Comparison of ENCODE assay signal across 14 mouse cellular contexts in the genomic region with DNA sequence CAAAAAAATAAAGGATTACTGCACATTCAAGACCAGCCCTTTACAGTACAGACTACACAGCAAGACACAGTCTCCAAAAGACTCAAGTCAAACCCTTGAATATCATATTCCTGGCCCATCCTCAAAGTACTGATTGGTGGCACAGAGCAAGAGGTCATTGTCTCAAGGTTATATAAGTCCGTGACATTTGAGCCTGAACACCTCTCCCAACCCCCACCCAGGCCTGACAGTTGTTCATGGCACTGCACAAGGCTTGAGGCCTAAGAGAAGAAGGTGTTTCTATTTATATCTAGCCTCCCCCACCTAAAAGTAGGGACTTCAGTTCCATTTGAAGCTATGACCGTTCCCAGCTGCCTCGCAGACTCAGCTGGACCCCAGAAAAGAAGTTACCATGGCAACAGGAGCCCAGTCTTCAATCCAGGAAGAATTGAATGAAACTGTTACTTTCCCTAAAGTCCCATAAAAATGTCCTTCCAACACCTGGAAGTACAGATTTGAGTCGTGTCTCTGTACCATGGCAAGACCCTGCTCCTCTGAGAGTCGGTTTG. TPM values are rescaled to one million over a fixed set of nuclear protein-coding genes. Genes with fewer than 3 reads are reported as not detected.
DNase-seq lines count a peak whose midpoint lies in the region; ATAC-seq lines count a peak whose summit lies in the region.
"Had no signal": no experiment of that assay in that cellular context is flagged by ENCODE, and none has a peak within 500 bp of the region (broad histone marks: within the 10 kb centered on the region; RNA-seq: fewer than 3 reads in every experiment).

No protein-coding gene starts in this region.

- H3K4me2 ChIP-seq in heart, embryonic 16.5 days (ENCODE audit: low read depth, low read length), result peak overlapping the region; percentile 75
- peak overlapping the region; percentile 70 for H3K4me2 ChIP-seq in neural tube, embryonic 15.5 days
- H3K4me2 ChIP-seq: embryonic facial prominence, embryonic 12.5 days; hindbrain, embryonic 14.5 days; liver, embryonic 11.5 days had no signal

- H3K36me3 ChIP-seq in heart, embryonic 16.5 days (ENCODE audit: control insufficient read depth, insufficient read depth), result peaks cover 10% of the 10 kb centered on the region
- no peaks in the 10 kb centered on the region for H3K36me3 ChIP-seq in neural tube, embryonic 15.5 days
- H3K36me3 ChIP-seq: embryonic facial prominence, embryonic 12.5 days had no signal

- H3K9ac ChIP-seq in heart, embryonic 16.5 days (ENCODE audit: low read length), result peak overlapping the region; percentile 26; the same call in 1 of the 2 replicates
- no peak overlapping the region for H3K9ac ChIP-seq in neural tube, embryonic 15.5 days (replicated peaks)
- H3K9ac ChIP-seq: embryonic facial prominence, embryonic 12.5 days; hindbrain, embryonic 14.5 days had no signal

- peak overlapping the region; percentile 78 for H3K4me3 ChIP-seq in heart, embryonic 16.5 days (ENCODE audit: low read length)
- H3K4me3 ChIP-seq in neural tube, embryonic 15.5 days (replicated peaks), result no peak overlapping the region
- H3K4me3 ChIP-seq: embryonic facial prominence, embryonic 12.5 days had no signal

- peaks cover 53% of the 10 kb centered on the region for H3K4me1 ChIP-seq in heart, embryonic 16.5 days (ENCODE audit: control insufficient read depth, insufficient read depth, low read length)
- H3K4me1 ChIP-seq in neural tube, embryonic 15.5 days, result peaks cover 42% of the 10 kb centered on the region

- H3K27ac ChIP-seq in heart, embryonic 16.5 days (ENCODE audit: low read length), result peak overlapping the region; percentile 87
- no peak overlapping the region for H3K27ac ChIP-seq in neural tube, embryonic 15.5 days (replicated peaks)
- H3K27ac ChIP-seq: embryonic facial prominence, embryonic 12.5 days; hindbrain, embryonic 14.5 days had no signal

- H3K27me3 ChIP-seq in heart, embryonic 16.5 days (ENCODE audit: control insufficient read depth, insufficient read depth, low read length), result no peaks in the 10 kb centered on the region
- H3K27me3 ChIP-seq in neural tube, embryonic 15.5 days (replicated peaks), result no peaks in the 10 kb centered on the region; the same call in 1 of the 2 replicates

- H3K9me3 ChIP-seq in heart, embryonic 16.5 days (replicated peaks; ENCODE audit: control insufficient read depth, low read length), result no peaks in the 10 kb centered on the region
- no peaks in the 10 kb centered on the region for H3K9me3 ChIP-seq in neural tube, embryonic 15.5 days (replicated peaks)
- H3K9me3 ChIP-seq: embryonic facial prominence, embryonic 12.5 days had no signal

- peak; percentile 70 for DNase-seq in gastrocnemius, adult 18-20 months (ENCODE audit: low spot score)
- DNase-seq in gastrocnemius, postnatal 10 days, result no peak
- no peak for DNase-seq in heart, adult 11 months
- DNase-seq in neural tube, embryonic 10.5 days (ENCODE audit: extremely low spot score, low spot score), result no peak
- DNase-seq in skeletal muscle tissue, adult 2 months (ENCODE audit: low read depth, low spot score), result peak; percentile 82
- no peak for DNase-seq in spleen, postnatal 4 days (ENCODE audit: low spot score in 2 of 2)
- DNase-seq: adrenal gland, adult 8-10 months; cerebellum, postnatal 25 days; kidney, adult 9 months had no signal

- no peak for ATAC-seq in heart, embryonic 16.5 days (replicated peaks; ENCODE audit: extremely low read depth, insufficient read depth, low FRiP score)
- no peak for ATAC-seq in neural tube, embryonic 15.5 days (ENCODE audit: low FRiP score)

- 38% methylated on average over 5 of the region's 5 CpGs for WGBS in heart, embryonic 16.5 days
- WGBS in neural tube, embryonic 15.5 days, result 41% methylated on average over 5 of the region's 5 CpGs

RNA-seq across cellular contexts. Expression of a gene that starts 2.4 kb away (rescaled TPM):
- total RNA-seq in gastrocnemius, adult 18-20 months (2021), result 100 to 1,000 TPM; 180 to 200 TPM
- 100 to 1,000 TPM in 1 of 2 experiments, 10 to 100 TPM in 1; 95.6 to 128 TPM for total RNA-seq in gastrocnemius, postnatal 10 days (2021)
- 57.8 and 61.8 TPM in 2 replicates for polyA plus RNA-seq in heart, embryonic 16.5 days (2015; fragmentation: Nextera tagmentation; extraction: Ambion mirVana)
- 12.1 and 12.7 TPM in 2 replicates for polyA plus RNA-seq in neural tube, embryonic 15.5 days (2015; fragmentation: Nextera tagmentation; extraction: Ambion mirVana)

RNA-seq across cellular contexts. Expression of a gene that starts 30.8 kb away (rescaled TPM):
- 10 to 100 TPM; 14.8 to 19.4 TPM for total RNA-seq in gastrocnemius, adult 18-20 months (2021)
- total RNA-seq in gastrocnemius, postnatal 10 days (2021), result 10 to 100 TPM; 18.4 to 21.6 TPM
- 28.5 and 29.7 TPM in 2 replicates for polyA plus RNA-seq in heart, embryonic 16.5 days (2015; fragmentation: Nextera tagmentation; extraction: Ambion mirVana)
- 35.3 and 36.1 TPM in 2 replicates for polyA plus RNA-seq in neural tube, embryonic 15.5 days (2015; fragmentation: Nextera tagmentation; extraction: Ambion mirVana)

RNA-seq across cellular contexts. Expression of a gene that starts 32.7 kb away (rescaled TPM):
- total RNA-seq in gastrocnemius, adult 18-20 months (2021), result 10 to 100 TPM; 11.2 to 15.1 TPM
- total RNA-seq in gastrocnemius, postnatal 10 days (2021), result 1 to 10 TPM; 8.2 to 9.7 TPM
- 15.4 and 20.0 TPM in 2 replicates for polyA plus RNA-seq in heart, embryonic 16.5 days (2015; fragmentation: Nextera tagmentation; extraction: Ambion mirVana)
- polyA plus RNA-seq in neural tube, embryonic 15.5 days (2015; fragmentation: Nextera tagmentation; extraction: Ambion mirVana), result 13.7 and 13.8 TPM in 2 replicates

Comparison
In these comparisons a context has a peak if more than half of its experiments do, and no peak if none do; other contexts are left out.
1. DNase-seq: peak in gastrocnemius, adult 18-20 months (single experiment) and skeletal muscle tissue, adult 2 months (single experiment); none in gastrocnemius, postnatal 10 days (single experiment), heart, adult 11 months (single experiment), neural tube, embryonic 10.5 days (single experiment) and spleen, postnatal 4 days (0 of 2).